Mouse (Mus musculus): ENCODE measurements around the gene Lamc2. TPM values are rescaled to one million over a fixed set of nuclear protein-coding genes. Genes with fewer than 3 reads are reported as not detected.

The Lamc2 gene
- total RNA-seq, 2 experiments from 2014 or later = 14.6 to 20.4 TPM

GRCm38 (mm10) chr1:153174801-153175200 is 11.4 kb downstream of the Lamc2 start:
- peak; percentile 90 for DNase-seq

GRCm38 (mm10) chr1:153173276-153173675 is 13.0 kb downstream of the Lamc2 start:
- DNase-seq = peak; percentile 66

GRCm38 (mm10) chr1:153172291-153172731 is 13.9 kb downstream of the Lamc2 start:
- no peak for DNase-seq

GRCm38 (mm10) chr1:153171011-153171410 is 15.2 kb downstream of the Lamc2 start:
- no peak for DNase-seq

GRCm38 (mm10) chr1:153168293-153168692 is 18.0 kb downstream of the Lamc2 start:
- no peak for DNase-seq

GRCm38 (mm10) chr1:153163831-153164230 is 22.4 kb downstream of the Lamc2 start:
- DNase-seq = no peak

- no peak for DNase-seq
These were observed 27.1 kb downstream of the Lamc2 start for GRCm38 (mm10) chr1:153159137-153159536.

- peak; percentile 41 for DNase-seq
These were observed 29.1 kb downstream of the Lamc2 start for GRCm38 (mm10) chr1:153157021-153157623.

- DNase-seq = peak; percentile 42
These were observed 30.9 kb downstream of the Lamc2 start for GRCm38 (mm10) chr1:153155364-153155763.

- peak; percentile 61 for DNase-seq
These were observed 32.6 kb downstream of the Lamc2 start for GRCm38 (mm10) chr1:153153619-153154137.

- DNase-seq = no peak
These were observed 33.7 kb downstream of the Lamc2 start for GRCm38 (mm10) chr1:153152594-153152993.

GRCm38 (mm10) chr1:153145791-153146190 is 40.5 kb downstream of the Lamc2 start:
- DNase-seq = no peak

GRCm38 (mm10) chr1:153144021-153144420 is 42.2 kb downstream of the Lamc2 start:
- no peak for DNase-seq

GRCm38 (mm10) chr1:153140747-153141228 is 45.5 kb downstream of the Lamc2 start:
- DNase-seq = no peak

GRCm38 (mm10) chr1:153140265-153140664 is 46.0 kb downstream of the Lamc2 start:
- no peak for DNase-seq

GRCm38 (mm10) chr1:153139635-153140034 is 46.6 kb downstream of the Lamc2 start:
- DNase-seq = no peak

- DNase-seq = no peak
These were observed 47.8 kb downstream of the Lamc2 start for GRCm38 (mm10) chr1:153138486-153138885.

GRCm38 (mm10) chr1:153136647-153137046 is 49.6 kb downstream of the Lamc2 start:
- DNase-seq = peak; percentile 50

- peak; percentile 70 for DNase-seq
These were observed 52.1 kb downstream of the Lamc2 start for GRCm38 (mm10) chr1:153133865-153134781.

- DNase-seq = peak; percentile 70
These were observed 56.1 kb downstream of the Lamc2 start for GRCm38 (mm10) chr1:153129992-153130713.

GRCm38 (mm10) chr1:153128780-153129179 is 57.5 kb downstream of the Lamc2 start:
- no peak for DNase-seq

GRCm38 (mm10) chr1:153127622-153128021 is 58.6 kb downstream of the Lamc2 start:
- DNase-seq = no peak

All from heart, postnatal 4 days (tissue).